Comparison of ENCODE assay signal across 8 mouse cellular contexts in the genomic region with DNA sequence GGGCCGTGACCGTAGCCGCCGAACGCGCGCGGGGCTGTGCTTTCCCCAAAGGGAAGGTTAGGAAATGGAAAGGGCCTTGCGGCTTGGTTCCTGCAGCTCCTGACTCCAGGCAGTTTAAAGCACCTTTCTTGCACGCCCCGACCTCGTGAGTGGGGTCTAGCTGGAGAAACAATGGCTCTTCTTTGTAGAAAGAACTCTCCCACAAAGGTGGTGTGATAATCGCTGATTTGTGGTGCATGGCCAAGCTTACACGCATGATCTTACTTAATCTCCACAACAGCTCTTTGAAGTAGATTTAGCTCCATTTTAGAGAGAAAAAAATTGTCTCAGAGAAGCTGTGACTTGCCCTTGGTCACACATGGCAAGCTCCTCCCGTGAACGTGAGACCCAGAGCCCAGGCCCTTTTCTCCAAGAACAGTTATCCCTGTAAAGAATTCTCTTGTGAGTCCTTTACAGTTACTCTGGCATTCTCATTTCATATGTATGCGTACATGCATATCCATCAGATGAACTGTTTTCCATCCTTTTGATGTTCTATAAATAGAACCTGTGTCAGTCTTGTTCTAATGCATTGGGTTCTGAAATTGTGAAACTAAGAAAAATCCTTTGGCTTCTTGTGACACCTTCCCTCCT. TPM values are rescaled to one million over a fixed set of nuclear protein-coding genes. Genes with fewer than 3 reads are reported as not detected.
A peak's percentile ranks its signal among the peaks of the same experiment; 100 is the strongest.
DNase-seq lines count a peak whose midpoint lies in the region; ATAC-seq lines count a peak whose summit lies in the region.

No protein-coding gene starts in this region.

- peak overlapping the region; percentile 93 for H3K4me3 ChIP-seq in megakaryocyte, embryonic 14.5 days (replicated peaks)
- H3K4me3 ChIP-seq in limb, embryonic 11.5 days (ENCODE audit: low read depth, low read length): peak overlapping the region; percentile 69
- peak overlapping the region; percentile 89 for H3K4me3 ChIP-seq in stomach, embryonic 15.5 days (replicated peaks)

- H3K27ac ChIP-seq in limb, embryonic 11.5 days (replicated peaks; ENCODE audit: low read depth, low read length): no peak overlapping the region
- H3K27ac ChIP-seq in stomach, embryonic 15.5 days: peak overlapping the region; percentile 18; the same call in 1 of the 2 replicates

- ATAC-seq in megakaryocyte, adult 5-6 weeks (ENCODE audit: poor library complexity, severe bottlenecking): no peak
- peak; percentile 49; the same call in 1 of the 2 replicates for ATAC-seq in limb, embryonic 11.5 days (ENCODE audit: insufficient number of reproducible peaks, low FRiP score, low TSS enrichment, low read depth)
- no peak for ATAC-seq in stomach, embryonic 15.5 days (ENCODE audit: insufficient read depth, low FRiP score, low read depth)

- peak overlapping the region; percentile 87 for H3K9ac ChIP-seq in limb, embryonic 11.5 days (ENCODE audit: low read length)
- H3K9ac ChIP-seq in stomach, embryonic 15.5 days: peak overlapping the region; percentile 40; the same call in 1 of the 2 replicates

- H3K4me2 ChIP-seq in limb, embryonic 11.5 days (ENCODE audit: low read depth, severe bottlenecking): peak overlapping the region; percentile 75
- peak overlapping the region; percentile 81 for H3K4me2 ChIP-seq in stomach, embryonic 15.5 days

- H3K36me3 ChIP-seq in megakaryocyte, embryonic 14.5 days (replicated peaks; ENCODE audit: low read length): no peaks in the 10 kb centered on the region
- no peaks in the 10 kb centered on the region for H3K36me3 ChIP-seq in limb, embryonic 11.5 days (ENCODE audit: control insufficient read depth, insufficient read depth, low read length)
- H3K36me3 ChIP-seq in stomach, embryonic 15.5 days: no peaks in the 10 kb centered on the region

- H3K4me1 ChIP-seq in megakaryocyte, embryonic 14.5 days: peaks cover 15% of the 10 kb centered on the region
- peaks cover 10% of the 10 kb centered on the region; the same call in 1 of the 2 replicates for H3K4me1 ChIP-seq in limb, embryonic 11.5 days (ENCODE audit: control insufficient read depth, insufficient read depth, low read length)
- peaks cover 18% of the 10 kb centered on the region for H3K4me1 ChIP-seq in stomach, embryonic 15.5 days

- DNase-seq in adrenal gland, postnatal 14 days: peak; percentile 24
- DNase-seq in adrenal gland, postnatal 4 days (ENCODE audit: low spot score in 2 of 2): no peak
- no peak for DNase-seq in limb, embryonic 11.5 days (ENCODE audit: low spot score)
- no peak for DNase-seq in layer of hippocampus, adult 9-11 months
- no peak for DNase-seq in left cerebral cortex, adult 11 months (ENCODE audit: low spot score)

- no peaks in the 10 kb centered on the region for H3K9me3 ChIP-seq in megakaryocyte, embryonic 14.5 days
- H3K9me3 ChIP-seq in limb, embryonic 11.5 days (ENCODE audit: control insufficient read depth, low read length): no peaks in the 10 kb centered on the region
- H3K9me3 ChIP-seq in stomach, embryonic 15.5 days: no peaks in the 10 kb centered on the region

- 4% methylated on average over 17 of the region's 17 CpGs for WGBS in limb, embryonic 11.5 days
- WGBS in stomach, embryonic 15.5 days: 4% methylated on average over 17 of the region's 17 CpGs

- H3K27me3 ChIP-seq in megakaryocyte, embryonic 14.5 days (replicated peaks): peaks cover 29% of the 10 kb centered on the region
- no peaks in the 10 kb centered on the region for H3K27me3 ChIP-seq in limb, embryonic 11.5 days (ENCODE audit: control insufficient read depth, insufficient read depth, low read length)
- no peaks in the 10 kb centered on the region for H3K27me3 ChIP-seq in stomach, embryonic 15.5 days (replicated peaks)

RNA-seq across cellular contexts. Expression of gene Dock7, which starts 0.5 kb away (rescaled TPM):
- total RNA-seq in adrenal gland, postnatal 14 days (2021): 39.6 and 43.3 TPM in 2 replicates
- total RNA-seq in adrenal gland, postnatal 4 days (2021): 10 to 100 TPM; 64.6 to 72.1 TPM
- 0.41 TPM in 1 of 2 replicates, not detected in the other for polyA plus RNA-seq in megakaryocyte, embryonic 14.5 days (2012; ENCODE audit: insufficient read depth, low replicate concordance)
- total RNA-seq in megakaryocyte, adult 5-6 weeks (2015): 19.6 and 23.3 TPM in 2 replicates
- total RNA-seq in megakaryocyte, adult 5-6 weeks (2017): 13.1 and 42.4 TPM in 2 replicates
- 96.2 and 113 TPM in 2 replicates for polyA plus RNA-seq in limb, embryonic 11.5 days (2014; fragmentation: Nextera tagmentation; extraction: Ambion mirVana)
- 41.7 and 48.8 TPM in 2 replicates for polyA plus RNA-seq in stomach, embryonic 15.5 days (2015; fragmentation: Nextera tagmentation; extraction: Ambion mirVana)
